Mouse (Mus musculus) olfactory bulb, adult 2 months (tissue): ENCODE data around the gene Lcn11. TPM values are rescaled to one million over a fixed set of nuclear protein-coding genes. Genes with fewer than 3 reads are reported as not detected.
"Not testable (repeated sequence)": the region's sequence is repeated elsewhere in the genome, so short reads cannot be mapped to it uniquely, and the experiment has no call there.

ENCODE experiments used
- H3K27ac ChIP-seq: fragments of 200-500 bp; 2 replicates; pipeline ENCODE4 v1.5.1; 2012; ENCODE audit warnings: low read depth, low read length; ENCODE audit not compliant: insufficient read depth
- H3K4me1 ChIP-seq: fragments of 200-500 bp; 2 replicates; pipeline ENCODE4 v1.6.1; 2012; ENCODE audit warnings: low read length; ENCODE audit not compliant: control insufficient read depth, insufficient read depth
- H3K4me3 ChIP-seq: fragments of 200-500 bp; 2 replicates; pipeline ENCODE4 v1.5.1; 2012; ENCODE audit warnings: mild to moderate bottlenecking, low read depth, low read length, moderate library complexity; ENCODE audit not compliant: insufficient read depth
- CTCF ChIP-seq: fragments of 200-500 bp; IDR thresholded peaks from 2 replicates; pipeline ENCODE4 v1.5.1; 2012; ENCODE audit warnings: low read depth, mild to moderate bottlenecking, low read length, moderate library complexity; ENCODE audit not compliant: insufficient read depth
- POLR2A ChIP-seq: fragments of 200-500 bp; IDR thresholded peaks from 2 replicates; pipeline ENCODE4 v1.6.1; 2012; ENCODE audit warnings: mild to moderate bottlenecking, low read depth, low read length, moderate library complexity; ENCODE audit not compliant: insufficient read depth
- WGBS: fragments of 180-500 bp; shearing (Covaris S2); methylation state at CpG from one replicate; pipeline ENCODE4 v1.1.7; 2018; 5-methylcytosine and 5-hydroxymethylcytosine counted together
- polyA plus RNA-seq: library from polyadenylated mRNA; stranded (reverse); fragments of >200 nt; gene quantifications from 2 replicates; pipeline ENCODE4 v1.2.4, GENCODE M21; 2012; ENCODE audit warnings: low replicate concordance; ENCODE audit not compliant: missing spikeins, insufficient read depth, insufficient read length

Gene Lcn11
- polyA plus RNA-seq, 1 experiment = not detected

DNA sequence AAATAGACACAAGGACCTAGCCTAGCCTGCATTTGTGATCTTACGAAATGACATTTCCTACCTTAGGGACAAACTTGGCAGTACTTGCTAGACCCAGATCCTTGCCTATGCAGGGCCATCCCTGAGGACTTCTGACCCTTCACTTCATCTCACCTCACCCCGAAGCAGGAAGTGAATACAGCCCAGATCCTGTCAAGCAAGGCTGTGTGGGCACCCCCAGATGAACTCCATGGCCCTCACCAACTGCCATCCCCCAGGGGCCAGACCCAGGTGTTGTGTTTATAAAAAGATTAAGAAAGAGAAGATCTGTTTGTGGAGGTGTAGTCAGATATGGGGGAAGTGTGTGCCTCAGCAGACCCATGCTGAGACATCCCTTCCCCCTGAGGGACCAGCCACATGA is 2.2 kb upstream of the Lcn11 start:
- peaks cover 5% of the 10 kb centered on the region; the same call in 1 of the 2 replicates for H3K4me1 ChIP-seq
- 81% methylated on average over 2 of the region's 2 CpGs for WGBS

DNA sequence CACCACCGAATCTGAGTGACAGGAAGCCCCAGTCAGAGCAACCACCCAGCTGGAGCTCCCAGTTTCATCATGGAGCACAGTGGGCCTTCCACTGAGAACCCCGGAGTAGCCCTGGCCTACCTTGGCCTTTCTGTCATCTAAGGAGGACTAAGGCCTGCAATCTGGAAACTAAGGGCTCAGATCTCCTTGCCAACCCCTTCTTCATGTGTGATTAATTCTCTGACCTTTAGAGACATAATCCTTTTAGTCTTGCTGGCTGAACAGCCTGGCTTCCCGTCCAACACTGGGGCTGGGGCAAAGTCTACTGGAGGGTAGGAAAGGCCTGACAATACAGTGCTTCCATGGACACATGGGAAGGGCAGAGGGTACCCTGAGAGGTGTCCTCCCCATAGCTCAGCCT is 826 bp upstream of the Lcn11 start:
- WGBS = 50% methylated on average over 3 of the region's 3 CpGs
- peaks cover 5% of the 10 kb centered on the region; the same call in 1 of the 2 replicates for H3K4me1 ChIP-seq
- TF ChIP-seq CTCF (no peak), POLR2A (no peak)
- no peak overlapping the region for H3K27ac ChIP-seq
- H3K4me3 ChIP-seq = no peak overlapping the region

More for the DNA sequence above, 2.2 kb upstream of the Lcn11 start:
- TF ChIP-seq CTCF = no peak
- TF ChIP-seq POLR2A = no peak
- Histone ChIP-seq H3K4me3 (no peak overlapping the region), H3K27ac (no peak overlapping the region)

DNA sequence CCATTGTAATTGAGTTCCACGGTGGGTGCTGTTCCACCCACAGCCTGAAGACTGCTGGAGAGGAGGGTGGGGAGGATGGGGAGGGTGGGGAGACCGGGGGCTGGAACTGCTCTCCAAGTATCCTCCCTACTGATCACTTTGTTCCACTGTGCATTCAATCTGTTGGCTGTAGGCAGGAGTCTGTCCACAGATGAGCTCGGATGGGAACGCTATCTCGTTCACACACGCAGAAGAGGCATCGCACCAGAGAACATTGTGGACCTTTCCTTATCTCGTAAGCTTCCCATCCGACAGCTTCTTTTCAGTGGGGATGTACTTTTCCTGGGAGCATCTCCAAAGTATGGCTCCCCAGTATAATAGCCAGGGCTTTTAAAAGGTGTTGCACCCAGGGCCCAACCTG is 2.3 kb downstream of the Lcn11 start:
- Histone ChIP-seq H3K4me1 (peaks cover 5% of the 10 kb centered on the region; the same call in 1 of the 2 replicates), H3K27ac (no peak overlapping the region), H3K4me3 (no peak overlapping the region)
- TF ChIP-seq CTCF (no peak), POLR2A (no peak)
- 86% methylated on average over 9 of the region's 9 CpGs for WGBS

DNA sequence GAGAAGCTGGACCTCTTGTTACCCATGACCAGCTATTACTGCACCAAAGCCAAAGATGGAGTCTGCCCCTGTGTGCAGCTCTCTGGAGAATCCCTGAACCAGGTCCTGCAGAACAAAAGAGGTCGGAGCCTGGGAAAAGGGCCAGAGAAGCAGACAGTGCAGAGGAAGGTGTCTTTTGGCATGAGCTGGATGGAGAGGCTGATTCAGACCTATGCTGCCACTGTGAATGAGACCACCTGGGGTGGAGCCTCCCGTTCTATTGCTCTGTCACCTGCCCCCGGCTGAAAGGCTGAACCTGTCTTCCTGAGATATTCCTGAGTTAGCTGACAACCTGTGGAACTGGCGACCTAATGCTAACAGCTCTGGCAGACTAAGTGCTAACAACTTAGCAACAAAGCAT is 4.1 kb downstream of the Lcn11 start:
- 73% methylated on average over 4 of the region's 4 CpGs for WGBS
- peaks cover 5% of the 10 kb centered on the region; the same call in 1 of the 2 replicates for H3K4me1 ChIP-seq
- TF ChIP-seq CTCF (no peak), POLR2A (no peak)
- H3K4me3 ChIP-seq = no peak overlapping the region
- no peak overlapping the region for H3K27ac ChIP-seq

DNA sequence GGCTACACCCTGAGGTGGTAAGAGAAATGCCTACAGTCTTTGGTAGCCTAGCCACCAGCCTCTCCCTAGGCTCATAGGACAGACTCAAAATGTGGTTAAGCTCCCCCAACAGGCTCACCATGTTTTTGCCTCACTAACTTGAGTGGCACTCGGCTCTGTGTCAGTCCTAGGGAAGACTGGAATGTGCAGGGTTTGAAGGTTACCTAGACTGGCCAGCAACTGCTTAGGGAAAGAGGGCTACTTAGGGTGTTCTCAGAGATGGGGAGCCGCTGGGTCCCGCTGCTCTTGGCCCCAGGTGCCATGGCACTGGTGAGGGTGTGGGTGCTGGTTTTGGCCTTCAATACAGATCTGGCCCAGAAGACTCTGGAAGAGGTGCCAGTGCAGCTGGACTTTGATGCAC is 5.1 kb downstream of the Lcn11 start, which contains the start of gene Gm13539:
Gene Gm13539 (plus strand): TSS at position 301 of the 400 bp plus-strand sequence.
- TF ChIP-seq CTCF (no peak), POLR2A (no peak)
- 86% methylated on average over 3 of the region's 3 CpGs for WGBS
- H3K4me3 ChIP-seq = no peak within 1 kb of the TSS

DNA sequence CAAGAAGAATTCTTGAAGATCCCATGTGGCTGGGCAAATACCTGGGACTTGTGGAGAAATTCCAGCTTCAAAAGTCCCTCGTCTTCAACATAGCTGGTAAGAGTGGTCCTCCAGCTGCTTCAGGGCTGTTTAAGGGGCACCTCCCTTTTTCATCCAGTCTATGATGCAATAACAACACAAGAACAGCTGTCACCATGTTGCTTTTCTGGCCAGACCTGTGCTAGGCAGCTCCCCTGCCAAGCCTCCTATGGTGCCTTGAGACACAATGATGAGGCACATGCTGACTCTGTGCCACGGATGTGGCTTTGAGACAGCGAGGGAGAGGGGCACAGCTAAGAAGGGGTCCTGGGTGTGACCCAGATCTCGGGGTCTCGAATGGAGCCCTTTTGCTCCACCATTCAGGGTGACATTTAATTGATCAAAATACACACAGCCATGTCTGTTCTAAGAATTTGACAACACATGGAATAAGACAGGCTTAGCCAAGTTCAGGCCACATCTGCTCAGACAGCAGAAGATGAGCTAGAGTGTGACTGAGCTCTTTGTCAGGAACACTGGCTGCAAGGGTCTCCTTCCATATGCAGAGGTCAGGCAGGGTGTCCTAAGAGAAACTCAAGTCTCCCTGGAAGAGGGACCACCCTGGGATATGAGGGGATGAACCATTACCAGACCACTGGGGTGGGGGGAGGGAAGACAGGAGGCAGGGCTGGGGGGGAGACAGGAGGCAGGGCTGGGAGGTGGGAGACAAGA is 8.9 kb downstream of the Lcn11 start:
- TF ChIP-seq CTCF = no peak
- no peak overlapping the region for H3K4me3 ChIP-seq
- WGBS = 63% methylated on average over 5 of the region's 5 CpGs
- H3K4me1 ChIP-seq = no peaks in the 10 kb centered on the region
- H3K27ac ChIP-seq = no peak overlapping the region

More for the DNA sequence above, 5.1 kb downstream of the Lcn11 start, which contains the start of gene Gm13539:
- Histone ChIP-seq H3K4me1 (peaks cover 5% of the 10 kb centered on the region; the same call in 1 of the 2 replicates), H3K27ac (no peak within 1 kb of the TSS)

DNA sequence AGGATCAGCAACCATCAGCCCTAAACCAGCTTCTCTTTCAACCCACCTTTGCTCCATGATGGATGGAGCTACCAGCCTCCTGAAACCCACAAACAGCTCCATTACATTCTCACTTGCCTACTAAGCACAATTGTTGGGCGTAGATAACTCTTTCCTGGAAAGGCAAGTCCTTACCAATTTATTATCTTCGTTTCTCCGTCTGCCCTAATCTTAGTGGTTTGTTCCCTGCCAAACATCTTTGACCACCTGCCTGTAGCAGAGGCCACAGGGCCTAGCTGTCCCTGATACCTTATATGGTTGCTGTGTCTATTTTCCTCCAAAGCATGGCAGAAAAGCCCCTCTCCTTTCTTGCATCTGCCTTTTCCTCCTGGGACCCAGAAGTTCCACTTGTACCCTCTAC is 12.3 kb downstream of the Lcn11 start:
- TF ChIP-seq POLR2A = no peak
- TF ChIP-seq CTCF = no peak
- Histone ChIP-seq H3K27ac (no peak overlapping the region), H3K4me1 (no peaks in the 10 kb centered on the region), H3K4me3 (no peak overlapping the region)
- WGBS = 93% methylated on average over 3 of the region's 3 CpGs

DNA sequence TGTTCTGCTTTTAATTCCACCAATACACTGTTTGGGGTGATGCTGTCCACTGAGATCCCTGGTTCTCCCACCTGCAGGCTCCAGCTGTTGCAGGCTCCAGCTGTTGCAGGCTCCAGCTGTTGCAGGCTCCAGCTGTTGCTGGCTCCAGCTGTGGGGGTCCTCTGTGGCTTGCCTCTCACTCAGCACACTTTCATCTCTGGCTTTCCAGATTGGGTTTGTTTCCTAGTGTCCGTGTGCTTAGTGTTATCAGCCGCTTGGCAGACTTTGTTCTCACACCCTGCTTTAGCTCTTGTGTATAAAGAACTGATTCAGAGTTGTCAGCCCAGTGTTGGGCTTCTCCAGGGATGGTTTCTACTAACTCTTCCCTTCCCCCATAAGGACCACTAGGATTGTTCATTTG is 20.8 kb downstream of the Lcn11 start:
- Histone ChIP-seq H3K27ac (no peak overlapping the region), H3K4me3 (no peak overlapping the region), H3K4me1 (no peaks in the 10 kb centered on the region)
- TF ChIP-seq CTCF (no peak), POLR2A (no peak)
- 38% methylated on average over 2 of the region's 2 CpGs for WGBS

DNA sequence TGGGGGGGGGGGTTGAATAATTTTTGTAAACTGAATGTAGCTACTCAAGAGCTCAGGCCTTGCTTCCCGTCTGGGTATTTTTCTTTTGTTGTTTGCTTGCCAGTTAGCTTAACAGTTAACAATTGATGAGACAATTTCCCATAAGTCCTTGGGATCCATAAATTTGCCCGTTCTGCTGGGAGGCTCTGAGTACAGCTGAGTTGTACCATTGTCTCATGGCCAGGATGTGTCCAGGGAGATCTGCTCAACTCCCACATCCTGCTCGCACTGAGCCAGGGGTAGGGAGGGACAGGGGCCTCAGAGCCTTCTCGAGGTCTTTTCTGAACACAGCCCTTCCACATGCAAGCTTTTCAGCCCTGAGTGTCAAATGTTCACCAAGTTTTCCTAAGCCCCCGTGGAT is 21.2 kb downstream of the Lcn11 start:
- Histone ChIP-seq H3K4me1 (no peaks in the 10 kb centered on the region), H3K4me3 (no peak overlapping the region), H3K27ac (no peak overlapping the region)
- WGBS = 38% methylated on average over 5 of the region's 5 CpGs
- TF ChIP-seq POLR2A = no peak
- no peak for TF ChIP-seq CTCF

DNA sequence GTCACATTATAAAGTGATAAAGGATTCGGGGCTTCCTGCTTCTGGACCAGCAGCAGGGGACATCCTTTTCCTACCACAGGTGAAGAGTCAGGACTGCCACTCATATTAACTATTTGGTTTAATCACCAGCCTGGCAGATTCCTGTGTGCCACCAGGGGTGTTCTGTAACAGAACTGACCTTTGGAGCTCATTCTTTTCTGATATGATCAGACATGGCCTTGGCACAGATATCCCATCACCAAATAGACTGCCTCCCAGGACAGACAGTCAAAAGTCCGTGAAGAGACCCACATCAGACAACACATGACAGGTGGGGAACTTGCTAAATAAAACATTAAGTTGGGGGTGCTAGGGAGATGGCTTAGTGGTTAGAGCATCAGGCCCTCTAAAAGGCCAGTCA is 34.9 kb downstream of the Lcn11 start:
- no peaks in the 10 kb centered on the region for H3K4me1 ChIP-seq
- TF ChIP-seq POLR2A (no peak), CTCF (no peak)
- H3K27ac ChIP-seq = no peak overlapping the region
- 75% methylated on average over 2 of the region's 2 CpGs for WGBS
- no peak overlapping the region for H3K4me3 ChIP-seq

DNA sequence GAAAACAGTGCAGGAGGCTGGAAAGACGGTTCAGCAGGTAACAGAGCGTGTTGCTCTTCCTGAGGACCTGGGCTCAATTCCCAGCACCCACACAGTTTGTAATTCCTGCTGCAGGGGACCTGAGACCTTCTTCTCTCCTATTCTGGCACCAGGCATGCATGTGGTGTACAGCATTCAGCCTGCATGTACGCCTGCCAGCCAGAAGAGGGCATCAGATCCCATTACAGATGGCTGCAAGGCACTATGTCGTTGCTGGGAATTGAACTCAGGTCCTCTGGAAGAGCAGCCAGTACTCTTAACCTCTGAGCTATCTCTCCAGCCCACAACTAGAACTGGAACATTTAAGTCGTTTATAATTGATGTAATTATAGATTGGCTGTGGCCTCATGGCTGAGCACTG is 36.5 kb downstream of the Lcn11 start:
- Histone ChIP-seq H3K27ac (no peak overlapping the region), H3K4me1 (no peaks in the 10 kb centered on the region), H3K4me3 (no peak overlapping the region)
- 81% methylated on average over 5 of the region's 5 CpGs for WGBS
- TF ChIP-seq POLR2A (no peak), CTCF (no peak)

DNA sequence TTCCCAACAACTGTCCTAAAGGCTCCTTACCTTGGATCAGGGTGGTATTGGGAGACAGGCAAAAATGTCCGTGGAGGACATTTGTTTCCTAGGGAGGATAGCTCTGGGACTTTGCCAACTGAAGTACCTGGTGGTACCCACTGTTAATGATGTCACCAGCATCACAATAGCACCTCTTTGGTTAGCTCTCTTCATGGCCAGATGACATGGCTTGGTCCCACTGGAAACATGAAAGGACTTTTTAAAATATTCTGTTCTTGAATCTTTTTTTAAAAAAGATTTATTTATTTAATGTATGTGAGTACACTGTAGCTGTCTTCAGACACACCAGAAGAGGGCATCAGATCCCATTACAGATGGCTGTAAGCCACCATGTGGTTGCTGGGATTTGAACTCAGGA is 38.9 kb downstream of the Lcn11 start, which contains the start of gene Glt6d1:
Gene Glt6d1 (minus strand): TSS at position 101 of the 400 bp plus-strand sequence.
- WGBS = 76% methylated on average over 1 of the region's 1 CpGs
- not testable (repeated sequence) for H3K4me3 ChIP-seq, H3K4me1 ChIP-seq, H3K27ac ChIP-seq
